Mouse (Mus musculus): ENCODE data around the gene Anapc4. TPM values are rescaled to one million over a fixed set of nuclear protein-coding genes. Genes with fewer than 3 reads are reported as not detected.

Anapc4 gene
- polyA plus RNA-seq, 1 experiment from 2014 or later = 112 TPM

GRCm38 (mm10) chr5:52871986-52872385 is 38.2 kb downstream of the Anapc4 start:
- no peak for ATAC-seq
- Histone ChIP-seq H3K4me3 (no peak overlapping the region), H3K36me3 (ENCODE audit: poor library complexity, severe bottlenecking) (peaks cover 21% of the 10 kb centered on the region), H3K27me3 (no peaks in the 10 kb centered on the region), H3K27ac (no peak overlapping the region), H3K9ac (no peak overlapping the region), H3K4me2 (no peak overlapping the region), H3K9me3 (replicated peaks) (no peaks in the 10 kb centered on the region), H3K4me1 (no peaks in the 10 kb centered on the region)
- WGBS = 97% methylated on average over 13 of the region's 13 CpGs

GRCm38 (mm10) chr5:52878847-52879246 is 45.0 kb downstream of the Anapc4 start:
- Histone ChIP-seq H3K36me3 (ENCODE audit: poor library complexity, severe bottlenecking) (no peaks in the 10 kb centered on the region), H3K4me2 (no peak overlapping the region), H3K9ac (no peak overlapping the region), H3K27ac (no peak overlapping the region), H3K4me3 (no peak overlapping the region), H3K9me3 (replicated peaks) (no peaks in the 10 kb centered on the region), H3K4me1 (no peaks in the 10 kb centered on the region), H3K27me3 (no peaks in the 10 kb centered on the region)
- ATAC-seq = peak; percentile 86
- 8% methylated on average over 8 of the region's 14 CpGs for WGBS

- H3K4me3 ChIP-seq = no peak overlapping the region
- H3K4me1 ChIP-seq = no peaks in the 10 kb centered on the region
- H3K9ac ChIP-seq = no peak overlapping the region
- no peak overlapping the region for H3K27ac ChIP-seq
- no peaks in the 10 kb centered on the region for H3K36me3 ChIP-seq (ENCODE audit: poor library complexity, severe bottlenecking)
- no peaks in the 10 kb centered on the region for H3K9me3 ChIP-seq (replicated peaks)
- H3K27me3 ChIP-seq = no peaks in the 10 kb centered on the region
- WGBS = 89% methylated on average over 6 of the region's 6 CpGs
- H3K4me2 ChIP-seq = no peak overlapping the region
- ATAC-seq = no peak
These were observed 46.1 kb downstream of the Anapc4 start for GRCm38 (mm10) chr5:52879926-52880325.

GRCm38 (mm10) chr5:52882446-52882845 is 48.6 kb downstream of the Anapc4 start:
- Histone ChIP-seq H3K4me1 (no peaks in the 10 kb centered on the region), H3K4me3 (no peak overlapping the region), H3K36me3 (ENCODE audit: poor library complexity, severe bottlenecking) (no peaks in the 10 kb centered on the region), H3K27ac (no peak overlapping the region), H3K27me3 (no peaks in the 10 kb centered on the region), H3K4me2 (no peak overlapping the region), H3K9me3 (replicated peaks) (no peaks in the 10 kb centered on the region), H3K9ac (no peak overlapping the region)
- 43% methylated on average over 2 of the region's 2 CpGs for WGBS
- ATAC-seq = no peak

GRCm38 (mm10) chr5:52887085-52887484 is 53.3 kb downstream of the Anapc4 start:
- Histone ChIP-seq H3K27me3 (no peaks in the 10 kb centered on the region), H3K9ac (no peak overlapping the region), H3K4me1 (no peaks in the 10 kb centered on the region), H3K4me3 (no peak overlapping the region), H3K9me3 (replicated peaks) (no peaks in the 10 kb centered on the region), H3K36me3 (ENCODE audit: poor library complexity, severe bottlenecking) (no peaks in the 10 kb centered on the region), H3K4me2 (no peak overlapping the region), H3K27ac (no peak overlapping the region)
- no peak for ATAC-seq
- WGBS = 56% methylated on average over 12 of the region's 12 CpGs

GRCm38 (mm10) chr5:52889919-52890318 is 56.1 kb downstream of the Anapc4 start:
- Histone ChIP-seq H3K27me3 (no peaks in the 10 kb centered on the region), H3K4me2 (no peak overlapping the region), H3K9me3 (replicated peaks) (no peaks in the 10 kb centered on the region), H3K4me3 (no peak overlapping the region), H3K36me3 (ENCODE audit: poor library complexity, severe bottlenecking) (no peaks in the 10 kb centered on the region), H3K27ac (no peak overlapping the region), H3K9ac (no peak overlapping the region), H3K4me1 (no peaks in the 10 kb centered on the region)
- no peak for ATAC-seq
- WGBS = 84% methylated on average over 7 of the region's 7 CpGs

- WGBS = 65% methylated on average over 12 of the region's 12 CpGs
- Histone ChIP-seq H3K4me1 (no peaks in the 10 kb centered on the region), H3K27me3 (no peaks in the 10 kb centered on the region), H3K4me2 (no peak overlapping the region), H3K9me3 (replicated peaks) (no peaks in the 10 kb centered on the region), H3K9ac (no peak overlapping the region), H3K27ac (no peak overlapping the region), H3K36me3 (ENCODE audit: poor library complexity, severe bottlenecking) (no peaks in the 10 kb centered on the region), H3K4me3 (no peak overlapping the region)
- no peak for ATAC-seq
These were observed 58.4 kb downstream of the Anapc4 start for GRCm38 (mm10) chr5:52891949-52892835.

GRCm38 (mm10) chr5:52893938-52894337 is 60.1 kb downstream of the Anapc4 start:
- no peaks in the 10 kb centered on the region for H3K36me3 ChIP-seq (ENCODE audit: poor library complexity, severe bottlenecking)
- no peak overlapping the region for H3K4me2 ChIP-seq
- no peak overlapping the region for H3K9ac ChIP-seq
- no peak overlapping the region for H3K27ac ChIP-seq
- no peaks in the 10 kb centered on the region for H3K9me3 ChIP-seq (replicated peaks)
- no peak for ATAC-seq
- no peaks in the 10 kb centered on the region for H3K4me1 ChIP-seq
- H3K4me3 ChIP-seq = no peak overlapping the region
- 87% methylated on average over 5 of the region's 5 CpGs for WGBS
- no peaks in the 10 kb centered on the region for H3K27me3 ChIP-seq

- no peak for ATAC-seq
- no peaks in the 10 kb centered on the region for H3K27me3 ChIP-seq
- H3K9ac ChIP-seq = no peak overlapping the region
- H3K4me3 ChIP-seq = no peak overlapping the region
- H3K9me3 ChIP-seq (replicated peaks) = no peaks in the 10 kb centered on the region
- no peak overlapping the region for H3K4me2 ChIP-seq
- no peaks in the 10 kb centered on the region for H3K4me1 ChIP-seq
- no peak overlapping the region for H3K27ac ChIP-seq
- whole genome bisulfite sequencing = 42% methylated on average over 4 of the region's 4 CpGs
- no peaks in the 10 kb centered on the region for H3K36me3 ChIP-seq (ENCODE audit: poor library complexity, severe bottlenecking)
These were observed 70.4 kb downstream of the Anapc4 start for GRCm38 (mm10) chr5:52904246-52904645.

GRCm38 (mm10) chr5:52904671-52905070 is 70.9 kb downstream of the Anapc4 start:
- no peak overlapping the region for H3K9ac ChIP-seq
- 20% methylated on average over 6 of the region's 6 CpGs for WGBS
- no peak overlapping the region for H3K4me2 ChIP-seq
- no peaks in the 10 kb centered on the region for H3K4me1 ChIP-seq
- no peaks in the 10 kb centered on the region for H3K36me3 ChIP-seq (ENCODE audit: poor library complexity, severe bottlenecking)
- peak; percentile 27; the same call in 1 of the 2 replicates for ATAC-seq
- no peaks in the 10 kb centered on the region for H3K9me3 ChIP-seq (replicated peaks)
- H3K27me3 ChIP-seq = no peaks in the 10 kb centered on the region
- H3K27ac ChIP-seq = no peak overlapping the region
- no peak overlapping the region for H3K4me3 ChIP-seq

GRCm38 (mm10) chr5:52908246-52908645 is 74.4 kb downstream of the Anapc4 start:
- no peaks in the 10 kb centered on the region for H3K4me1 ChIP-seq
- H3K27ac ChIP-seq = no peak overlapping the region
- 93% methylated on average over 3 of the region's 3 CpGs for WGBS
- no peaks in the 10 kb centered on the region for H3K9me3 ChIP-seq (replicated peaks)
- no peak overlapping the region for H3K4me3 ChIP-seq
- H3K27me3 ChIP-seq = no peaks in the 10 kb centered on the region
- no peak overlapping the region for H3K4me2 ChIP-seq
- H3K9ac ChIP-seq = no peak overlapping the region
- no peak for ATAC-seq
- no peaks in the 10 kb centered on the region for H3K36me3 ChIP-seq (ENCODE audit: poor library complexity, severe bottlenecking)

- ATAC-seq = no peak
- Histone ChIP-seq H3K9ac (no peak overlapping the region), H3K9me3 (replicated peaks) (no peaks in the 10 kb centered on the region), H3K4me2 (peak overlapping the region; percentile 35), H3K4me1 (no peaks in the 10 kb centered on the region), H3K4me3 (no peak overlapping the region; the same call in 1 of the 2 replicates), H3K27ac (no peak overlapping the region), H3K36me3 (ENCODE audit: poor library complexity, severe bottlenecking) (no peaks in the 10 kb centered on the region), H3K27me3 (no peaks in the 10 kb centered on the region)
- WGBS = 46% methylated on average over 12 of the region's 12 CpGs
These were observed 76.4 kb downstream of the Anapc4 start for GRCm38 (mm10) chr5:52910159-52910591.
